Mouse (Mus musculus): ENCODE results near the gene Atp6v1fnb. TPM values are rescaled to one million over a fixed set of nuclear protein-coding genes. Genes with fewer than 3 reads are reported as not detected.

Atp6v1fnb gene
- polyA plus RNA-seq, 1 experiment from 2014 or later: not detected

GRCm38 (mm10) chr6:29482691-29483090 lies 11.5 kb downstream of the Atp6v1fnb start:
- Histone ChIP-seq H3K4me3 (ENCODE audit: low read length) (no peak overlapping the region), H3K9me3 (replicated peaks; ENCODE audit: control insufficient read depth, low read length) (no peaks in the 10 kb centered on the region), H3K4me2 (ENCODE audit: low read depth, low read length) (no peak overlapping the region), H3K9ac (ENCODE audit: low read length) (no peak overlapping the region), H3K27me3 (ENCODE audit: control insufficient read depth, insufficient read depth, low read length) (no peaks in the 10 kb centered on the region), H3K27ac (ENCODE audit: low read length) (no peak overlapping the region), H3K4me1 (ENCODE audit: control insufficient read depth, insufficient read depth, low read length) (0 out of 2 replicates have a peak, but pooled peaks cover 4% of the 10 kb centered on the region), H3K36me3 (ENCODE audit: control insufficient read depth, insufficient read depth) (no peaks in the 10 kb centered on the region)
- whole genome bisulfite sequencing: 92% methylated on average over 13 of the region's 13 CpGs
- no peak for ATAC-seq (replicated peaks; ENCODE audit: extremely low read depth, insufficient read depth, low FRiP score)

- Histone ChIP-seq H3K36me3 (ENCODE audit: control insufficient read depth, insufficient read depth) (no peaks in the 10 kb centered on the region), H3K9me3 (replicated peaks; ENCODE audit: control insufficient read depth, low read length) (no peaks in the 10 kb centered on the region), H3K4me3 (ENCODE audit: low read length) (peak overlapping the region; percentile 55), H3K27me3 (ENCODE audit: control insufficient read depth, insufficient read depth, low read length) (no peaks in the 10 kb centered on the region), H3K9ac (ENCODE audit: low read length) (peak overlapping the region; percentile 58), H3K4me2 (ENCODE audit: low read depth, low read length) (peak overlapping the region; percentile 93), H3K4me1 (ENCODE audit: control insufficient read depth, insufficient read depth, low read length) (0 out of 2 replicates have a peak, but pooled peaks cover 4% of the 10 kb centered on the region), H3K27ac (ENCODE audit: low read length) (no peak overlapping the region)
- peak; percentile 64 for ATAC-seq (replicated peaks; ENCODE audit: extremely low read depth, insufficient read depth, low FRiP score)
- WGBS: 6% methylated on average over 26 of the region's 26 CpGs
These were observed 13.7 kb downstream of the Atp6v1fnb start for GRCm38 (mm10) chr6:29484716-29485559.

- 38% methylated on average over 2 of the region's 2 CpGs for WGBS
These were observed 14.7 kb downstream of the Atp6v1fnb start for GRCm38 (mm10) chr6:29485951-29486350.

GRCm38 (mm10) chr6:29494101-29494500 lies 22.9 kb downstream of the Atp6v1fnb start:
- ATAC-seq (replicated peaks; ENCODE audit: extremely low read depth, insufficient read depth, low FRiP score): no peak
- Histone ChIP-seq H3K9ac (ENCODE audit: low read length) (no peak overlapping the region), H3K27ac (ENCODE audit: low read length) (no peak overlapping the region), H3K36me3 (ENCODE audit: control insufficient read depth, insufficient read depth) (no peaks in the 10 kb centered on the region), H3K4me3 (ENCODE audit: low read length) (no peak overlapping the region), H3K27me3 (ENCODE audit: control insufficient read depth, insufficient read depth, low read length) (peaks cover 17% of the 10 kb centered on the region), H3K4me1 (ENCODE audit: control insufficient read depth, insufficient read depth, low read length) (no peaks in the 10 kb centered on the region), H3K9me3 (replicated peaks; ENCODE audit: control insufficient read depth, low read length) (no peaks in the 10 kb centered on the region), H3K4me2 (ENCODE audit: low read depth, low read length) (no peak overlapping the region)
- WGBS: 65% methylated on average over 4 of the region's 4 CpGs

More at GRCm38 (mm10) chr6:29485951-29486350, 14.7 kb downstream of the Atp6v1fnb start:
- no peak overlapping the region for H3K4me2 ChIP-seq (ENCODE audit: low read depth, low read length)
- no peaks in the 10 kb centered on the region for H3K9me3 ChIP-seq (replicated peaks; ENCODE audit: control insufficient read depth, low read length)
- 0 out of 2 replicates have a peak, but pooled peaks cover 4% of the 10 kb centered on the region for H3K4me1 ChIP-seq (ENCODE audit: control insufficient read depth, insufficient read depth, low read length)
- no peak for ATAC-seq (replicated peaks; ENCODE audit: extremely low read depth, insufficient read depth, low FRiP score)
- no peak overlapping the region for H3K4me3 ChIP-seq (ENCODE audit: low read length)
- H3K27ac ChIP-seq (ENCODE audit: low read length): no peak overlapping the region
- H3K27me3 ChIP-seq (ENCODE audit: control insufficient read depth, insufficient read depth, low read length): no peaks in the 10 kb centered on the region
- no peak overlapping the region for H3K9ac ChIP-seq (ENCODE audit: low read length)
- no peaks in the 10 kb centered on the region for H3K36me3 ChIP-seq (ENCODE audit: control insufficient read depth, insufficient read depth)

- no peak for ATAC-seq (replicated peaks; ENCODE audit: extremely low read depth, insufficient read depth, low FRiP score)
- Histone ChIP-seq H3K9ac (ENCODE audit: low read length) (no peak overlapping the region), H3K27ac (ENCODE audit: low read length) (no peak overlapping the region), H3K4me1 (ENCODE audit: control insufficient read depth, insufficient read depth, low read length) (no peaks in the 10 kb centered on the region), H3K36me3 (ENCODE audit: control insufficient read depth, insufficient read depth) (no peaks in the 10 kb centered on the region), H3K4me3 (ENCODE audit: low read length) (no peak overlapping the region), H3K9me3 (replicated peaks; ENCODE audit: control insufficient read depth, low read length) (peaks cover 3% of the 10 kb centered on the region; the same call in 1 of the 2 replicates), H3K27me3 (ENCODE audit: control insufficient read depth, insufficient read depth, low read length) (peaks cover 17% of the 10 kb centered on the region), H3K4me2 (ENCODE audit: low read depth, low read length) (no peak overlapping the region)
- 34% methylated on average over 25 of the region's 25 CpGs for WGBS
These were observed 25.0 kb downstream of the Atp6v1fnb start for GRCm38 (mm10) chr6:29496270-29496669.

GRCm38 (mm10) chr6:29497791-29498190 lies 26.6 kb downstream of the Atp6v1fnb start:
- Histone ChIP-seq H3K4me3 (ENCODE audit: low read length) (no peak overlapping the region), H3K27me3 (ENCODE audit: control insufficient read depth, insufficient read depth, low read length) (peaks cover 17% of the 10 kb centered on the region), H3K4me1 (ENCODE audit: control insufficient read depth, insufficient read depth, low read length) (no peaks in the 10 kb centered on the region), H3K9ac (ENCODE audit: low read length) (no peak overlapping the region), H3K4me2 (ENCODE audit: low read depth, low read length) (no peak overlapping the region), H3K27ac (ENCODE audit: low read length) (no peak overlapping the region), H3K9me3 (replicated peaks; ENCODE audit: control insufficient read depth, low read length) (peaks cover 3% of the 10 kb centered on the region; the same call in 1 of the 2 replicates), H3K36me3 (ENCODE audit: control insufficient read depth, insufficient read depth) (no peaks in the 10 kb centered on the region)
- WGBS: 25% methylated on average over 2 of the region's 2 CpGs
- no peak for ATAC-seq (replicated peaks; ENCODE audit: extremely low read depth, insufficient read depth, low FRiP score)

GRCm38 (mm10) chr6:29500177-29500576 lies 28.9 kb downstream of the Atp6v1fnb start:
- 81% methylated on average over 7 of the region's 7 CpGs for WGBS
- no peaks in the 10 kb centered on the region for H3K4me1 ChIP-seq (ENCODE audit: control insufficient read depth, insufficient read depth, low read length)
- no peaks in the 10 kb centered on the region for H3K36me3 ChIP-seq (ENCODE audit: control insufficient read depth, insufficient read depth)
- no peak overlapping the region for H3K9ac ChIP-seq (ENCODE audit: low read length)
- peaks cover 3% of the 10 kb centered on the region; the same call in 1 of the 2 replicates for H3K9me3 ChIP-seq (replicated peaks; ENCODE audit: control insufficient read depth, low read length)
- no peak for ATAC-seq (replicated peaks; ENCODE audit: extremely low read depth, insufficient read depth, low FRiP score)
- no peak overlapping the region for H3K27ac ChIP-seq (ENCODE audit: low read length)
- no peak overlapping the region for H3K4me2 ChIP-seq (ENCODE audit: low read depth, low read length)
- no peak overlapping the region for H3K4me3 ChIP-seq (ENCODE audit: low read length)
- H3K27me3 ChIP-seq (ENCODE audit: control insufficient read depth, insufficient read depth, low read length): peaks cover 17% of the 10 kb centered on the region

- Histone ChIP-seq H3K27ac (ENCODE audit: low read length) (no peak overlapping the region), H3K4me1 (ENCODE audit: control insufficient read depth, insufficient read depth, low read length) (no peaks in the 10 kb centered on the region), H3K27me3 (ENCODE audit: control insufficient read depth, insufficient read depth, low read length) (peaks cover 14% of the 10 kb centered on the region), H3K4me3 (ENCODE audit: low read length) (no peak overlapping the region), H3K9ac (ENCODE audit: low read length) (no peak overlapping the region), H3K9me3 (replicated peaks; ENCODE audit: control insufficient read depth, low read length) (peaks cover 3% of the 10 kb centered on the region; the same call in 1 of the 2 replicates), H3K36me3 (ENCODE audit: control insufficient read depth, insufficient read depth) (no peaks in the 10 kb centered on the region), H3K4me2 (ENCODE audit: low read depth, low read length) (no peak overlapping the region)
- WGBS: 87% methylated on average over 6 of the region's 6 CpGs
- ATAC-seq (replicated peaks; ENCODE audit: extremely low read depth, insufficient read depth, low FRiP score): no peak
These were observed 29.6 kb downstream of the Atp6v1fnb start for GRCm38 (mm10) chr6:29500810-29501209.

- H3K4me1 ChIP-seq (ENCODE audit: control insufficient read depth, insufficient read depth, low read length): no peaks in the 10 kb centered on the region
- peaks cover 8% of the 10 kb centered on the region for H3K27me3 ChIP-seq (ENCODE audit: control insufficient read depth, insufficient read depth, low read length)
- peaks cover 3% of the 10 kb centered on the region; the same call in 1 of the 2 replicates for H3K9me3 ChIP-seq (replicated peaks; ENCODE audit: control insufficient read depth, low read length)
- 91% methylated on average over 1 of the region's 1 CpGs for WGBS
- no peak overlapping the region for H3K27ac ChIP-seq (ENCODE audit: low read length)
- no peak for ATAC-seq (replicated peaks; ENCODE audit: extremely low read depth, insufficient read depth, low FRiP score)
- H3K9ac ChIP-seq (ENCODE audit: low read length): no peak overlapping the region
- H3K4me3 ChIP-seq (ENCODE audit: low read length): no peak overlapping the region
- H3K4me2 ChIP-seq (ENCODE audit: low read depth, low read length): no peak overlapping the region
- no peaks in the 10 kb centered on the region for H3K36me3 ChIP-seq (ENCODE audit: control insufficient read depth, insufficient read depth)
These were observed 30.4 kb downstream of the Atp6v1fnb start for GRCm38 (mm10) chr6:29501599-29501998.
